Mouse (Mus musculus) C2C12 (cell line): ENCODE results near the gene Foxj2.

ENCODE experiments used
- CTCF ChIP-seq: IDR thresholded peaks from one replicate; pipeline ENCODE4 v1.5.1; 2011; ENCODE audit not compliant: control insufficient read depth, insufficient read depth, insufficient read length
- FOSL1 ChIP-seq: IDR thresholded peaks from one replicate; pipeline ENCODE4 v1.8.0; 2011; ENCODE audit warnings: mild to moderate bottlenecking, low read length; ENCODE audit not compliant: poor library complexity, insufficient read depth, severe bottlenecking

DNA sequence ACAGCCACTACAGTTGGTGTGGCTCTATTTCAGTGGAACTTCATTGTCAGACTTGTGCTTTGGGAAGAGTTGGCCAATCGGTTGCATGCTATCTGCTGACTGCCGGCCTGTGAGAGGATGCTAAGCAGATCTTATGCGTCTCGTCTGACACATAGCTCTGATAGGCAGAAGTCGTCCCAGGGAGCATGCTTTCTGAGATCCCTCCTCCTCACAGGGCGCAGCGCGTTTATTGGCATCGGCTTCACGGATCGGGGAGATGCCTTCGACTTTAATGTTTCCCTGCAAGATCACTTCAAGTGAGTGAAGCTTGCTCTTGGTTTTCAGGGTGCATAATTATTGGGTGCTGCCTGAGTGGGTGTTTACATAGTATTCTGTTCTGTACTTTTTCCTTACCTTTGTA is 61.6 kb downstream of the Foxj2 start:
- TF ChIP-seq CTCF (no peak), FOSL1 (no peak)
